Mouse (Mus musculus) ES-E14 (cell line): ENCODE measurements around the gene Prkar1b.

Experiments used
- CHD2 ChIP-seq: IDR thresholded peaks from 2 replicates; pipeline ENCODE4 v1.6.1; 2014; ENCODE audit warnings: mild to moderate bottlenecking, low read depth, low read length, inconsistent platforms
- MAFK ChIP-seq: IDR thresholded peaks from 2 replicates; pipeline ENCODE4 v1.6.1; 2014; ENCODE audit warnings: mild to moderate bottlenecking, low read depth, low read length, inconsistent platforms; ENCODE audit not compliant: insufficient read depth
- ZC3H11A ChIP-seq: IDR thresholded peaks from 2 replicates; pipeline ENCODE4 v1.6.1; 2012; ENCODE audit warnings: low read depth, mild to moderate bottlenecking, inconsistent platforms, low read length, borderline replicate concordance
- ZNF384 ChIP-seq: IDR thresholded peaks from 2 replicates; pipeline ENCODE4 v1.6.1; 2012; ENCODE audit warnings: low read depth, low read length, inconsistent platforms

GRCm38 (mm10) chr5:139115507-139115906 lies 34.3 kb downstream of the Prkar1b start:
- TF ChIP-seq CHD2 = no peak
- no peak for TF ChIP-seq ZNF384
- no peak for TF ChIP-seq ZC3H11A
- no peak for TF ChIP-seq MAFK
